Mouse (Mus musculus) neural tube, embryonic 13.5 days (tissue): ENCODE measurements around the gene Uba5. TPM values are rescaled to one million over a fixed set of nuclear protein-coding genes. Genes with fewer than 3 reads are reported as not detected.

ENCODE experiments used
- ATAC-seq: fragments of 200-750 bp; cut with Nextera tagmentation; 2 replicates; pipeline ENCODE4 v1.8.0; 2017; ENCODE audit warnings: low read depth, mild to moderate bottlenecking, moderate TSS enrichment, moderate library complexity
- H3K27ac ChIP-seq: fragments of 300-500 bp; sonication (generic); replicated peaks from 2 replicates; pipeline ENCODE4 v1.5.1; 2015; ENCODE audit warnings: moderate library complexity, mild to moderate bottlenecking, inconsistent platforms
- H3K27me3 ChIP-seq: fragments of 300-500 bp; sonication (generic); 2 replicates; pipeline ENCODE4 v1.6.1; 2015; ENCODE audit warnings: mild to moderate bottlenecking, inconsistent platforms
- H3K36me3 ChIP-seq: fragments of 300-500 bp; sonication (generic); 2 replicates; pipeline ENCODE4 v1.6.1; 2015; ENCODE audit warnings: mild to moderate bottlenecking, inconsistent platforms
- H3K4me1 ChIP-seq: fragments of 300-500 bp; sonication (generic); replicated peaks from 2 replicates; pipeline ENCODE4 v1.6.1; 2015; ENCODE audit warnings: inconsistent platforms
- H3K4me2 ChIP-seq: fragments of 300-500 bp; sonication (generic); 2 replicates; pipeline ENCODE4 v1.6.1; 2015; ENCODE audit warnings: inconsistent platforms, mild to moderate bottlenecking, moderate library complexity
- H3K4me3 ChIP-seq: fragments of 300-500 bp; sonication (generic); 2 replicates; pipeline ENCODE4 v1.5.1; 2015; ENCODE audit warnings: mild to moderate bottlenecking, inconsistent platforms
- H3K9ac ChIP-seq: fragments of 300-500 bp; sonication (generic); 2 replicates; pipeline ENCODE4 v1.6.1; 2015; ENCODE audit warnings: moderate library complexity, mild to moderate bottlenecking, inconsistent platforms
- H3K9me3 ChIP-seq: fragments of 300-500 bp; sonication (generic); 2 replicates; pipeline ENCODE4 v1.6.1; 2016; ENCODE audit warnings: inconsistent platforms
- WGBS: fragments of 180-500 bp; shearing (Covaris S2); methylation state at CpG from one replicate; pipeline ENCODE4 v1.1.7; 2015; 5-methylcytosine and 5-hydroxymethylcytosine counted together
- polyA plus RNA-seq: library from polyadenylated mRNA; unstranded; fragments of >200 nt; fragmentation: Nextera tagmentation; extraction: Ambion mirVana; gene quantifications from 2 replicates; pipeline ENCODE4 v1.2.1, GENCODE M21; 2015

Gene Uba5
- 65.5 and 65.9 TPM in 2 replicates for polyA plus RNA-seq

DNA sequence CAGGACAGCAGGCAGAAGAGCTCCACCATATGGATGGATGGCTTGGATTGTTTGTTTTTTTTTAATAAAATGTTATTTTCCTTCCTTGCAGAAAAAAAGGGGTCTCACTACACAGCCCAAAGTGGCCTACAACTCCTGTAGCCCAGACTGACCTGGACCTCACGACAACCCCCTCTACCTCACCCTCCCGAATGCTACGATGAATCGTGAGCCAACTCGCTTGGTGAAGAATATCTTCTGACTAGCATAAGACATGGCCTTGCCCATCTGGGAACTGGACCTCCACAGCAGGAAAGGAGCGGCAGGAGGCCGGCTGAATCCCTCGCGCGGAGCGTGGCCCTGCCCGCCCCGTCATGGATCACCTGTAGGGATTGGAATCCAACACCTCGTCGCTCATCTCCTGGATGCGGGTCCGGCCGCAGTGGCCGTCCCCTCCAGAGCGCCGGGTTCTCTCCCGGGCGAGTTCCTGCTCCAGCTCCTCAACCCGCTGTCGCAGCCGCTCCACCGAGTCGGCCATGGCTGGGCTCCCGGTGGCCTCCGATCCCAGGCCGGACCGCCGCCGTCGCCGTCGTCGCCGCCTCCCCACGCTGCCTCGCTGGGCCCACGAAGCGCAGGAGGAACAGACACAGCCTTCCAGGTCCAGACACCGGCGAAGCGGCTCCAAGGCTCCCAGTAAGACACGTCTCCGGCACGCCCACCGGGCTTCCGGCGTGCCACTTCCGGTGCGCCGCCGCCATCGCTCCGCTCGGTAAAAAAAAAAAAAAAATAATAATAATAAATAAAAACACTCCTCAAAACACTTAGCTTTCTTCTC, at the start of gene Uba5:
TSS of gene Uba5 (minus strand) at position 705 of the 814 bp plus-strand sequence.
- peak within 1 kb of the TSS; percentile 95 for H3K4me2 ChIP-seq
- under 1% methylated on average over 59 of the region's 59 CpGs for WGBS
- H3K27me3 ChIP-seq: no peaks in the 10 kb centered on the region
- peak; percentile 84 for ATAC-seq
- H3K27ac ChIP-seq: peak within 1 kb of the TSS; percentile 76
- peaks cover 25% of the 10 kb centered on the region for H3K4me1 ChIP-seq
- H3K9ac ChIP-seq: peak within 1 kb of the TSS; percentile 94
- peak within 1 kb of the TSS; percentile 99 for H3K4me3 ChIP-seq
- peaks cover 26% of the 10 kb centered on the region for H3K36me3 ChIP-seq
- H3K9me3 ChIP-seq: no peaks in the 10 kb centered on the region

DNA sequence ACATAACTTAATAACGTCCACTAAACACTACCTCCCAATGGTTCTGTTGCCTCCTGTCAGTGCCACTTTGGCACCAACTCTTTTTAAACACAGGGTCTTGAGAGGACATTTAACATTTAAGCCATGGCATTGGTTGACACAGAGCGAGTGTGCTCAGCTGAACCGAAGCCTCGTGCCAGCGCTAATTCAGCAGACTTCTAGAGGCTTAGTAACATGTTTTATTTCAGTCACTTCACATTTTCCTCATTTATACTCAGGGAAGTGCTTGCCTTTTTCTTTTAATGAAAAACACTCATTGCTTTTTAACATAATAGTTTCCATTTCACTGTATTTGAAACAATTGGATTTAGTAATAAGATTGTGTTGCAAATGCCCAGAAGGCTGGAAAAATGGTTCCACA, 46.2 kb upstream of the Uba5 start:
- H3K27me3 ChIP-seq: no peaks in the 10 kb centered on the region
- H3K9me3 ChIP-seq: 0 out of 2 replicates have a peak, but pooled peaks cover 5% of the 10 kb centered on the region
- no peaks in the 10 kb centered on the region for H3K4me1 ChIP-seq
- no peaks in the 10 kb centered on the region for H3K36me3 ChIP-seq
- H3K4me3 ChIP-seq: no peak overlapping the region
- H3K9ac ChIP-seq: no peak overlapping the region
- no peak for ATAC-seq
- 89% methylated on average over 5 of the region's 5 CpGs for WGBS
- no peak overlapping the region for H3K4me2 ChIP-seq
- H3K27ac ChIP-seq: no peak overlapping the region

DNA sequence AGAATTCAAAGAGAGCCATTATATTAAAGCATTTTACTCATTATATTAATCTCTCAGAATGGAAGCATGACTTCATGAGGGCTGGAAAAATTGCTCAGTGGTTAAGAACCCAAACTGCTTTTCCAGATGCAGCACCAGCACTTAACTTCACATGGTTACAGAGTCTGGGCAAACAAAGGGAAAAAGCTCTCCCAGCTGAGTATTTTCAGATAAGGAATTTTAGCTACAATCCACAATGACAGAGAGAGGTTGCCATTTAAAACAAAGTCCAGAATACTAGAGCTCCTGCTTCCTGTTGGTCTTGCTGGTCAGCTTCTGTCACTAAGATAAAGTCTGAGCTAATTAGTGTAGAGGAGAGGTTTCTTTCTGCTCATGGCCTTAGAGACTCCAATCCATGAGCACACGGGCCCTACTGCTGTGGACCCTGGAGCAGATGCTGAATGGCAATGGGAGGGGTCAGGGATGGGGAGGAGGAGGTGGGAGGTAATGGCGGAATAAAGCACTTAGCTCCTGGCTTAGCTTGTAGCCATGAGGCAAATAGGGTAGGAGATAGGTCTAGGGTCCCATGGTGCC, 45.7 kb upstream of the Uba5 start:
- ATAC-seq: no peak
- Histone ChIP-seq H3K27ac (no peak overlapping the region), H3K4me3 (no peak overlapping the region), H3K27me3 (no peaks in the 10 kb centered on the region), H3K9me3 (0 out of 2 replicates have a peak, but pooled peaks cover 5% of the 10 kb centered on the region), H3K36me3 (no peaks in the 10 kb centered on the region), H3K4me1 (no peaks in the 10 kb centered on the region), H3K9ac (no peak overlapping the region), H3K4me2 (no peak overlapping the region)
- WGBS: 89% methylated on average over 2 of the region's 2 CpGs

DNA sequence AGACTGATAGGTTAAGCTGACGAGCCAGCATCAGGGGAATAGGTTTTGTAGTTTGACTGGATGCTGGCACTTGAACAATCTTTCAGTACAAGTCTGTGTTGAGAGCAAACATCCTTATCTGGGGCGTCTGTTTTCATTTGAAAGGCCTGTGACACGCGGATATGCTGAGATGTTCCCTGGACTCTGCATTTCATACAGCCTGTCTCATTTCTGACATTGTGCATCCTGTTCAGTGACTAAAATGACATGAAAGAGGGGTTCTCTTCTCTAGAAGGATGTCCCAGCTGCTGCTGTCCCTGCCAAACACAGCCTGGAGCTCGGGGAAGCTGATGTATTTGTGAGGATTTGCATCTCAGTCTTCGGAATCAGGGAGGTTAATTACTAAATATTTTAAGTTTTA, 44.5 kb upstream of the Uba5 start:
- Histone ChIP-seq H3K27ac (no peak overlapping the region), H3K27me3 (no peaks in the 10 kb centered on the region), H3K4me3 (no peak overlapping the region), H3K4me2 (no peak overlapping the region), H3K4me1 (no peaks in the 10 kb centered on the region), H3K36me3 (no peaks in the 10 kb centered on the region), H3K9ac (no peak overlapping the region), H3K9me3 (0 out of 2 replicates have a peak, but pooled peaks cover 5% of the 10 kb centered on the region)
- 84% methylated on average over 6 of the region's 6 CpGs for WGBS
- ATAC-seq: no peak

DNA sequence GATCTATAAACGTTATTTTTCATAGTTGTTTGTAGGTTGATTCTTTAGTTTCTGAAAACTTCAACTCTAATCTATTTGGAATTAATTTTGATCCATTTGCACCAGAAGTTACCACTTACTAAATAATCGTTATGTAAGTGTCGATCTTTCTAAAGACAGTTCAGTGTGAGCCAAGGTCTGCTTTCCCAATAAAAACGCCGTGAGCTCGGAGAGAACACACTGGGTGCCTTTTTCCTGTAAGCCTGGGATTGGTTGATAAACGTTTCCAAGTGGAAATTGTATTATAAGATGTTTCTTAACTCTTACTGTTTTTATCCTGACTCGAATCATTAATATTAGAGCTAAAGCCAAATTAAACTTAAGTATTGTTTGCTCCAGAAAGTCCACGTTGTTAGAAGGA, 44.0 kb upstream of the Uba5 start:
- Histone ChIP-seq H3K27ac (no peak overlapping the region), H3K9me3 (0 out of 2 replicates have a peak, but pooled peaks cover 5% of the 10 kb centered on the region), H3K36me3 (no peaks in the 10 kb centered on the region), H3K4me2 (no peak overlapping the region), H3K9ac (no peak overlapping the region), H3K4me1 (no peaks in the 10 kb centered on the region), H3K27me3 (no peaks in the 10 kb centered on the region), H3K4me3 (no peak overlapping the region)
- WGBS: 83% methylated on average over 9 of the region's 9 CpGs
- ATAC-seq: no peak

GRCm38 (mm10) chr9:104104986-104105385, 42.1 kb upstream of the Uba5 start:
- Histone ChIP-seq H3K4me2 (no peak overlapping the region), H3K9me3 (no peaks in the 10 kb centered on the region), H3K36me3 (no peaks in the 10 kb centered on the region), H3K4me3 (no peak overlapping the region), H3K4me1 (no peaks in the 10 kb centered on the region), H3K27me3 (no peaks in the 10 kb centered on the region), H3K27ac (no peak overlapping the region), H3K9ac (no peak overlapping the region)
- no peak for ATAC-seq
- 89% methylated on average over 2 of the region's 2 CpGs for WGBS

GRCm38 (mm10) chr9:104102901-104103300, 40.0 kb upstream of the Uba5 start:
- H3K27ac ChIP-seq: no peak overlapping the region
- WGBS: 40% methylated on average over 2 of the region's 2 CpGs
- no peaks in the 10 kb centered on the region for H3K4me1 ChIP-seq
- no peak overlapping the region for H3K9ac ChIP-seq
- no peak overlapping the region for H3K4me3 ChIP-seq
- no peak for ATAC-seq
- no peaks in the 10 kb centered on the region for H3K9me3 ChIP-seq
- no peak overlapping the region for H3K4me2 ChIP-seq
- H3K27me3 ChIP-seq: no peaks in the 10 kb centered on the region
- no peaks in the 10 kb centered on the region for H3K36me3 ChIP-seq

GRCm38 (mm10) chr9:104102301-104102700, 39.4 kb upstream of the Uba5 start:
- H3K27ac ChIP-seq: no peak overlapping the region
- no peak for ATAC-seq
- no peak overlapping the region for H3K4me2 ChIP-seq
- no peaks in the 10 kb centered on the region for H3K9me3 ChIP-seq
- no peak overlapping the region for H3K4me3 ChIP-seq
- 35% methylated on average over 6 of the region's 6 CpGs for WGBS
- H3K36me3 ChIP-seq: no peaks in the 10 kb centered on the region
- no peaks in the 10 kb centered on the region for H3K27me3 ChIP-seq
- H3K4me1 ChIP-seq: no peaks in the 10 kb centered on the region
- no peak overlapping the region for H3K9ac ChIP-seq

GRCm38 (mm10) chr9:104101458-104101857, 38.5 kb upstream of the Uba5 start:
- Histone ChIP-seq H3K36me3 (no peaks in the 10 kb centered on the region), H3K9me3 (no peaks in the 10 kb centered on the region), H3K4me2 (no peak overlapping the region), H3K9ac (no peak overlapping the region), H3K4me3 (no peak overlapping the region), H3K27ac (no peak overlapping the region), H3K27me3 (no peaks in the 10 kb centered on the region), H3K4me1 (no peaks in the 10 kb centered on the region)
- no peak for ATAC-seq
- 40% methylated on average over 3 of the region's 3 CpGs for WGBS

DNA sequence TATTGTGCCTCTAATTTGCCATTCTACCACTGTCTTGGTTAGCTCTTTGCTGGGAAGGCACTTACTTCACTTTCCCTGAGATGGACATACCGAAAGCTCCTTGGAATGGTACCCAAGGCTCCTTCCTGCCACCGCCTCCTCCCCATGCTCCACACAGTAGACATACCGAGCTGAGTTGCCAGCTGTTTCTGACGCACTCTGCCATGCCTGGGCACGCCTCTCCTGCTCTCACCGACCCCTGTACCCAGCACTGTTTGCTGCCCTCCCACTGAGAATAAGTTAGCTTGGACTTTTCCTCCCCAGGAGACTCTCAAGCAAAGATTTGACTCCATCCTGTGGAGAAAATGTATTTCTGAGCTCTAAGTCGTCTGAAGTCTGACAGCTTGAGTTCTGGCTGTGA, 37.9 kb upstream of the Uba5 start:
- Histone ChIP-seq H3K9me3 (no peaks in the 10 kb centered on the region), H3K4me3 (no peak overlapping the region), H3K4me2 (no peak overlapping the region), H3K9ac (no peak overlapping the region), H3K36me3 (no peaks in the 10 kb centered on the region), H3K27me3 (no peaks in the 10 kb centered on the region), H3K27ac (no peak overlapping the region), H3K4me1 (no peaks in the 10 kb centered on the region)
- 59% methylated on average over 7 of the region's 7 CpGs for WGBS
- ATAC-seq: no peak

DNA sequence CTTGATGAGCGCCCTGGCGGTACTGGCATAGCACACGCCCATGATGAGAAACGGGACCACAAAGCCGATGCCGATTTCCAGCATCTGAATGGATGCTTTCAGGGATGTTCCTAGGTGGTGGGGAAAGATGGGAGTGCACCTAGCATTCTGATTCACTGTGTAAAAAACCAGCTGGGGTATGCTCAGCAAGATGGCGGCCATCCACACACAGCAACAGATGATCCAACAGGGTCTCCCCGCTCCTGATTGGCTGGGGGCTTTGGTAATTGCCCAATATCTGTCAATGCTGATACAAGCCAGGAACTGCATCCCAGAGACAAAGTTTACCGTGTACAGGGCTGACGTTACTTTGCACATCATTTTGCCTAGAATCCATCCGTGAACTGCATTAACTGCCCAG, 36.1 kb upstream of the Uba5 start:
- whole genome bisulfite sequencing: 94% methylated on average over 11 of the region's 11 CpGs
- Histone ChIP-seq H3K36me3 (no peaks in the 10 kb centered on the region), H3K4me1 (no peaks in the 10 kb centered on the region), H3K4me2 (no peak overlapping the region), H3K27me3 (no peaks in the 10 kb centered on the region), H3K9ac (no peak overlapping the region), H3K9me3 (no peaks in the 10 kb centered on the region), H3K27ac (no peak overlapping the region), H3K4me3 (no peak overlapping the region)
- ATAC-seq: no peak

GRCm38 (mm10) chr9:104098256-104098655, 35.3 kb upstream of the Uba5 start:
- Histone ChIP-seq H3K27ac (no peak overlapping the region), H3K36me3 (no peaks in the 10 kb centered on the region), H3K27me3 (no peaks in the 10 kb centered on the region), H3K4me2 (no peak overlapping the region), H3K4me1 (no peaks in the 10 kb centered on the region), H3K4me3 (no peak overlapping the region), H3K9ac (no peak overlapping the region), H3K9me3 (no peaks in the 10 kb centered on the region)
- ATAC-seq: no peak
- WGBS: 78% methylated on average over 5 of the region's 5 CpGs
